Mouse (Mus musculus) liver, embryonic 16.5 days (tissue): ENCODE measurements around the gene Tet2. TPM values are rescaled to one million over a fixed set of nuclear protein-coding genes. Genes with fewer than 3 reads are reported as not detected.

Experiments
- ATAC-seq: fragments of 200-750 bp; cut with Nextera tagmentation; 2 replicates; pipeline ENCODE4 v1.8.0; 2017; ENCODE audit warnings: low read depth, mild to moderate bottlenecking, moderate number of reproducible peaks, moderate library complexity
- H3K27ac ChIP-seq: fragments of 300-500 bp; sonication (generic); 2 replicates; pipeline ENCODE4 v1.5.1; 2014; ENCODE audit warnings: mild to moderate bottlenecking, low read length
- H3K27me3 ChIP-seq: fragments of 300-500 bp; sonication (generic); 2 replicates; pipeline ENCODE4 v1.6.1; 2014; ENCODE audit warnings: low read depth, low read length, mixed read lengths; ENCODE audit not compliant: control insufficient read depth, insufficient read depth
- H3K36me3 ChIP-seq: fragments of 300-500 bp; sonication (generic); 2 replicates; pipeline ENCODE4 v1.6.1; 2014; ENCODE audit warnings: mild to moderate bottlenecking; ENCODE audit not compliant: control insufficient read depth, insufficient read depth
- H3K4me1 ChIP-seq: fragments of 300-500 bp; sonication (generic); 2 replicates; pipeline ENCODE4 v1.6.1; 2014; ENCODE audit warnings: low read depth, low read length, mixed read lengths; ENCODE audit not compliant: control insufficient read depth
- H3K4me2 ChIP-seq: fragments of 300-500 bp; sonication (generic); 2 replicates; pipeline ENCODE4 v1.6.1; 2014; ENCODE audit warnings: low read depth, low read length, mixed read lengths
- H3K4me3 ChIP-seq: fragments of 300-500 bp; sonication (generic); 2 replicates; pipeline ENCODE4 v1.5.1; 2014; ENCODE audit warnings: low read depth, mild to moderate bottlenecking, low read length
- H3K9ac ChIP-seq: fragments of 300-500 bp; sonication (generic); 2 replicates; pipeline ENCODE4 v1.6.1; 2014; ENCODE audit warnings: low read depth, low read length
- H3K9me3 ChIP-seq: fragments of 300-500 bp; sonication (generic); replicated peaks from 2 replicates; pipeline ENCODE4 v1.6.1; 2016; ENCODE audit warnings: low read length; ENCODE audit not compliant: control insufficient read depth
- WGBS: fragments of 180-500 bp; shearing (Covaris S2); extraction: QIAGEN DNeasy Blood & Tissue Kit; methylation state at CpG from one replicate; pipeline ENCODE4 v1.1.7; 2014; ENCODE audit not compliant: insufficient replicate concordance; 5-methylcytosine and 5-hydroxymethylcytosine counted together
- polyA plus RNA-seq: library from polyadenylated mRNA; unstranded; fragments of >200 nt; fragmentation: Nextera tagmentation; extraction: Ambion mirVana; gene quantifications from 2 replicates; pipeline ENCODE4 v1.2.1, GENCODE M21; 2015

The Tet2 gene
- polyA plus RNA-seq, 1 experiment from 2014 or later: 3.0 TPM

DNA sequence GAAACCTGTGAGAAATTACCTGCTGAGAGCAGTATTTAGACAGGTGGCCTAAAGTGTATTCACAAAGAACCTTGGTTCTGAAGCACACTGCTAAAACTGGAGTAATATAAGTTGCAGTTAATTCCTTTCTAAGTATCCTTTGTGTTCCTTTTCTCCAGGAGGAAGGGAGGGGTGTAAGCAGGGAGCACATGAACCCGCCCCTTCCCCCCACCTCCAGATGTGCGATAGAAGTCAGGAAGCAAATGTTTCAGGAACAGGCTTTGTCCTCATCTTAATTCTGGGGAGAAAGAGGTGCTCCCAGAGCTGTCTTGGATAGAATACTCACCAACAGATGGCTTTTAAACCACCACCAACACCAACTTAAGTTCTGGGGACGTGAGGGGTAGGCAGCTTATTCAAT, 82.9 kb downstream of the Tet2 start:
- WGBS: 63% methylated on average over 3 of the region's 3 CpGs
- Histone ChIP-seq H3K27ac (no peak overlapping the region), H3K4me3 (no peak overlapping the region), H3K9ac (no peak overlapping the region), H3K4me2 (no peak overlapping the region), H3K27me3 (no peaks in the 10 kb centered on the region), H3K9me3 (no peaks in the 10 kb centered on the region), H3K36me3 (peaks cover 7% of the 10 kb centered on the region; the same call in 1 of the 2 replicates), H3K4me1 (no peaks in the 10 kb centered on the region)
- no peak for ATAC-seq

GRCm38 (mm10) chr3:133459174-133459573, 85.8 kb downstream of the Tet2 start:
- ATAC-seq: no peak
- H3K9ac ChIP-seq: no peak overlapping the region
- H3K36me3 ChIP-seq: no peaks in the 10 kb centered on the region
- 48% methylated on average over 1 of the region's 1 CpGs for WGBS
- H3K9me3 ChIP-seq: no peaks in the 10 kb centered on the region
- H3K27ac ChIP-seq: no peak overlapping the region
- no peaks in the 10 kb centered on the region for H3K27me3 ChIP-seq
- H3K4me3 ChIP-seq: no peak overlapping the region
- H3K4me2 ChIP-seq: no peak overlapping the region
- no peaks in the 10 kb centered on the region for H3K4me1 ChIP-seq

GRCm38 (mm10) chr3:133453896-133454295, 91.0 kb downstream of the Tet2 start:
- no peak for ATAC-seq
- H3K9me3 ChIP-seq: no peaks in the 10 kb centered on the region
- no peak overlapping the region for H3K9ac ChIP-seq
- H3K36me3 ChIP-seq: no peaks in the 10 kb centered on the region
- H3K4me2 ChIP-seq: no peak overlapping the region
- no peak overlapping the region for H3K4me3 ChIP-seq
- 72% methylated on average over 8 of the region's 8 CpGs for WGBS
- no peaks in the 10 kb centered on the region for H3K4me1 ChIP-seq
- H3K27me3 ChIP-seq: no peaks in the 10 kb centered on the region
- no peak overlapping the region for H3K27ac ChIP-seq

DNA sequence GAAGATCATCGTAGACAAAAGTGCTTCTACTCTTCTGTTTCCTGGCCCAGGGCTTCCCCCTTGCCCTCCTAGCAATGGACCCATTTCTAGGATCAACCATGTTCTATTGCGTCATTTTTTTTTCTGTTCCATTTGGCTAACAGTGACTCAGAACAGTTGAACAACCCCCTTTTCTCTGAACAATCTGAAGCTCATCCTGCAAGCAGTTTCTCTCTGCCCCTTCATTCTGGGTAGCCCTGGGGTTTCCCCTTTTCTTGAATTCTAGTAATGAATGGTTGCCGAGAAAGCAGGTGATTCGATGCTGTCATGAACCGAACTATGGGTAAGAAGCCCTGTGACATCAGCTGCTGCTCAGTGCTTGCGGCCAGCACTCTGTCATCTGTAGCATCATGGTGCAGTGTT, 108.0 kb downstream of the Tet2 start:
- WGBS: 71% methylated on average over 6 of the region's 6 CpGs
- no peak overlapping the region for H3K4me3 ChIP-seq
- no peaks in the 10 kb centered on the region for H3K4me1 ChIP-seq
- no peak overlapping the region for H3K9ac ChIP-seq
- no peak overlapping the region for H3K27ac ChIP-seq
- no peak overlapping the region for H3K4me2 ChIP-seq
- ATAC-seq: no peak
- no peaks in the 10 kb centered on the region for H3K36me3 ChIP-seq
- no peaks in the 10 kb centered on the region for H3K9me3 ChIP-seq
- no peaks in the 10 kb centered on the region for H3K27me3 ChIP-seq

DNA sequence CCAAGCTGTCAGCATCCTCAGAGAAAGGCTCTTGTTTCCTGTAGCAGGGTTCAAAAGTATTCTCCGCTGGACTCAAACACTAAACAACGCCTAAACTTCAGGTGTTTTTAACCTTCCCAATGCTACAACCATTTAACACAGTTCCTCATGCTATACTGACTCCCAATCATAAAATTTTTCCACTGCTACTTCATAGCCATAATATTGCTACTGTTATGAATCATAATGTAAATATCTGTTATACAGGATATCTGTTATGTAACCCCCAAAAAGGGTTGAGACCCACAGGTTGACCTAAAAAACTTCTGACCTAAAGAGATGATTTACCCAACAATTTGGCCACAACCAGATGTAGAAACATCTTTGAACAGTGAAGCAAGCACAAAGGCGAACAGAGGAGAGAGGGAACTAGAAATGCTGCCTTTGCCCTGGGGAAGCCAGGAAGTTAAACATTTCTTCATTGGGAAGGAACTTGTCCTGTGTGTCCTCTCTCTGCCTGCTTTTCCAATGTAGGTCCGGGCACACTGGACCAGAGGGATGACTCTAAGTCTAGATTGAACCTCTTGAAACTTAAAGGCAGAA, 108.6 kb downstream of the Tet2 start:
- H3K4me2 ChIP-seq: no peak overlapping the region
- H3K27me3 ChIP-seq: no peaks in the 10 kb centered on the region
- 56% methylated on average over 4 of the region's 4 CpGs for WGBS
- H3K9me3 ChIP-seq: no peaks in the 10 kb centered on the region
- no peak for ATAC-seq
- H3K36me3 ChIP-seq: no peaks in the 10 kb centered on the region
- no peaks in the 10 kb centered on the region for H3K4me1 ChIP-seq
- H3K4me3 ChIP-seq: no peak overlapping the region
- H3K9ac ChIP-seq: no peak overlapping the region
- H3K27ac ChIP-seq: no peak overlapping the region

DNA sequence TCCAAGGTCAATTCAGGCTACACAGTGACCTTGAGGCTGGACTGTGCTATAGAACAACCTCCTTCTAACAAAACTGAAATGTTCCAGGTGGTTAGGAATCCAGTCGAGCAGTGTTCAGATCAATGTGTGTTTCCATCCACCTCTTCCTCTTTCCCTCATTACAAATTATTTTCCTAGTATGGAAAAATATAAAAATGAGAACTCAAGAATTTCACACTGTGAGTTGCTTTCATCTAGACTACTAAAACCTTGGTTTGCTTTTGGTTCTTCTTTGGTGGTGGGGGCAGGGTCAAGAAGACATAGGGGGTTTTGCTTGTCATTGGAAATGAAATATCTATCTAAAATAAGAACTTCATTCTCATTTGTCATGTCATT, 109.2 kb downstream of the Tet2 start:
- H3K36me3 ChIP-seq: no peaks in the 10 kb centered on the region
- H3K27ac ChIP-seq: no peak overlapping the region
- no peaks in the 10 kb centered on the region for H3K4me1 ChIP-seq
- no peak overlapping the region for H3K4me2 ChIP-seq
- ATAC-seq: no peak
- H3K9me3 ChIP-seq: no peaks in the 10 kb centered on the region
- no peak overlapping the region for H3K9ac ChIP-seq
- WGBS: 50% methylated on average over 1 of the region's 1 CpGs
- H3K4me3 ChIP-seq: no peak overlapping the region
- no peaks in the 10 kb centered on the region for H3K27me3 ChIP-seq

GRCm38 (mm10) chr3:133435141-133435773, 109.7 kb downstream of the Tet2 start:
- H3K4me3 ChIP-seq: no peak overlapping the region
- H3K27me3 ChIP-seq: no peaks in the 10 kb centered on the region
- ATAC-seq: no peak
- no peak overlapping the region for H3K9ac ChIP-seq
- H3K27ac ChIP-seq: no peak overlapping the region
- H3K4me2 ChIP-seq: no peak overlapping the region
- no peaks in the 10 kb centered on the region for H3K9me3 ChIP-seq
- no peaks in the 10 kb centered on the region for H3K36me3 ChIP-seq
- 59% methylated on average over 6 of the region's 6 CpGs for WGBS
- no peaks in the 10 kb centered on the region for H3K4me1 ChIP-seq

DNA sequence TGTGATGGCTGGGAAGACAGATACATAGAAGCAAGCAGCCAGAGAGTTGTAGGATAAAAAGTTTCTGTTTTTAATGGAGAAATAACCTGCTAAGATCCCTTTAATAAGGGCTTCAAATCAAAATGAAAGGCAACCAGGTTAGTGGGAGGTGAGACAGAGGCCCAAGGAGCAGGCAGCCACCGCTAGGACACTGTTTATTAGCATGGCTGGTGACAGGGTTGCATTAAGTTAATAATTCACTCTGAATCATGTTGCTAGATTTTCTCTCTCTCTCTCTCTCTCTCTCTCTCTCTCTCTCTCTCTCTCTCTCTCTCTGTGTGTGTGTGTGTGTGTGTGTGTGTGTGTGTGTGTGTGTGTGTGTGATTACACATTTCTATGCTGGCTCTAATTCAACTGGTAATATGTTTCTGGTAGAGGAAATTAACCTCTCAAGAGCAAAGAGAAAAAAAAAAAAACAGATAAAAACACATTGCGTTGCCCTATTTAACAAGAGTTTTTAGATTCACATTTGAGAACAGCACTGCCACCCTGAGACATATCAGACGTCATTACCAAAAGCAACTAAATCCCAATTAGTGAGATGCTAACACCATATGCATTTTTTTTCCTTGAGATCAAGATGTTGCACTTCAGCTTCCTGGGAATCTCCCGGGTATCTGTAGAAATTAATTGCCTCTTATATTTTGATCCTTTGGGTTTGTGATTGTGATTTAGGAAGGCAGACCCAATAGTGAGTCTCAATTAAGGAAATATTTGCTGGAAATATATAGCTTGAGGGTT, 115.4 kb downstream of the Tet2 start:
- Histone ChIP-seq H3K27me3 (no peaks in the 10 kb centered on the region), H3K27ac (no peak overlapping the region), H3K4me1 (no peaks in the 10 kb centered on the region), H3K36me3 (no peaks in the 10 kb centered on the region), H3K9ac (no peak overlapping the region), H3K4me2 (no peak overlapping the region), H3K9me3 (no peaks in the 10 kb centered on the region), H3K4me3 (no peak overlapping the region)
- WGBS: 57% methylated on average over 4 of the region's 4 CpGs
- ATAC-seq: no peak

DNA sequence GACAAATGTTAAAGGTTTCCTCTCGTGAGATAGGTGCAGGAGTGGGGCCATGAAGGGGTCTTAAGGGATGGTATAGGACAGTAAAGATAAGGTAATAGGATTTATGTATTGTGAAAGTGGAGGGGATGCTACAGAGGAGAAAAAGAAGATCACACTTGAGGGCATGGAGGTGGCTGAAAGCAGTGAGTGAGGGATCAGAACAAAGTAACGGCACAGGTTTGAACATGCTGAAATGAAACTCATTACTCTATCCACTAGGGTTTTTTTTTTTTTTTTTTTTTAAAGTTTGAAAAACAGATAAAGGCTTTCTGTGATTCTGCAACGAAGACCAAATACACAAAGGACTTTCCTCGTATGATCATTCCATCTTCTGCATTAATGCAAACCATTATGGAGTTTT, 116.9 kb downstream of the Tet2 start:
- 50% methylated on average over 4 of the region's 4 CpGs for WGBS
- Histone ChIP-seq H3K4me1 (no peaks in the 10 kb centered on the region), H3K9me3 (no peaks in the 10 kb centered on the region), H3K4me3 (no peak overlapping the region), H3K27me3 (no peaks in the 10 kb centered on the region), H3K9ac (no peak overlapping the region), H3K27ac (no peak overlapping the region), H3K4me2 (no peak overlapping the region), H3K36me3 (no peaks in the 10 kb centered on the region)
- ATAC-seq: no peak
